8 mouse cellular contexts compared by ENCODE assay signal in the genomic region with DNA sequence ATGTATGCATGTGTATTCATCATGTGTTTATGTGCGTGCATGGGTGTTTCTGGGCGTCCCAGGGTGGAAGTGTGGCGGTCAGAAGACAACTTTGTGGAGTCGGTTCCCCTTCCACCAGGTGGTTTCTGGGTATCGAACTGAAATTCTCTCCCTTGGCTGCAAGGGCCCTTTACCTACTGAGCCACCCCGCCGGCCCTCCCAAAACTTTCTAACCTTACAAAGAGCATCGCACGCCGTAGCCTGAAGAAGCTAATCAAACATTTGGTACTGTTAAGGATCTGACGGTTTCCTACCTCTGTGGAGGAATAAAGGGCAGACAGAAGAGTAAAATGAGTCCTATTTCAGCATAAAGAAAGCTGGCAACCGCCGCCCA. TPM values are rescaled to one million over a fixed set of nuclear protein-coding genes. Genes with fewer than 3 reads are reported as not detected.
DNase-seq lines count a peak whose midpoint lies in the region; ATAC-seq and TF ChIP-seq lines count a peak whose summit lies in the region.

No protein-coding gene starts in this region.

- H3K4me3 ChIP-seq in heart, postnatal 0 days (ENCODE audit: low read depth, low read length): peak overlapping the region; percentile 67
- H3K4me3 ChIP-seq in liver, embryonic 12.5 days: peak overlapping the region; percentile 76
- H3K4me3 ChIP-seq in neural tube, embryonic 13.5 days: peak overlapping the region; percentile 60

- H3K9ac ChIP-seq in heart, postnatal 0 days (replicated peaks; ENCODE audit: low read depth, low read length): peak overlapping the region; percentile 83
- H3K9ac ChIP-seq in liver, embryonic 12.5 days: peak overlapping the region; percentile 85
- peak overlapping the region; percentile 82 for H3K9ac ChIP-seq in neural tube, embryonic 13.5 days

- peaks cover 5% of the 10 kb centered on the region; the same call in 1 of the 2 replicates for H3K36me3 ChIP-seq in heart, postnatal 0 days (replicated peaks; ENCODE audit: control insufficient read depth, insufficient read depth, low read length)
- H3K36me3 ChIP-seq in liver, embryonic 12.5 days: 0 out of 2 replicates have a peak, but pooled peaks cover 5% of the 10 kb centered on the region
- no peaks in the 10 kb centered on the region for H3K36me3 ChIP-seq in neural tube, embryonic 13.5 days

- no peak for TF ChIP-seq EP300 in heart, postnatal 0 days (IDR thresholded peaks at IDR 0.05; ENCODE audit: low read depth)

- no peak for TF ChIP-seq CTCF in heart, postnatal 0 days (IDR thresholded peaks at IDR 0.05; ENCODE audit: low read depth)

- no peaks in the 10 kb centered on the region for H3K27me3 ChIP-seq in heart, postnatal 0 days (ENCODE audit: control insufficient read depth, insufficient read depth, low read length)
- no peaks in the 10 kb centered on the region for H3K27me3 ChIP-seq in liver, embryonic 12.5 days (replicated peaks)
- no peaks in the 10 kb centered on the region for H3K27me3 ChIP-seq in neural tube, embryonic 13.5 days

- peak; percentile 28; the same call in 1 of the 2 replicates for ATAC-seq in heart, postnatal 0 days (ENCODE audit: insufficient read depth, low read depth)
- peak; percentile 69 for ATAC-seq in liver, embryonic 12.5 days
- peak; percentile 68 for ATAC-seq in neural tube, embryonic 13.5 days (ENCODE audit: low read depth)

- peaks cover 9% of the 10 kb centered on the region; the same call in 1 of the 2 replicates for H3K4me1 ChIP-seq in heart, postnatal 0 days (ENCODE audit: control insufficient read depth, insufficient read depth)
- H3K4me1 ChIP-seq in liver, embryonic 12.5 days: peaks cover 19% of the 10 kb centered on the region
- peaks cover 8% of the 10 kb centered on the region; the same call in 1 of the 2 replicates for H3K4me1 ChIP-seq in neural tube, embryonic 13.5 days (replicated peaks)

- no peaks in the 10 kb centered on the region for H3K9me3 ChIP-seq in heart, postnatal 0 days (replicated peaks; ENCODE audit: control insufficient read depth, low read length)
- no peaks in the 10 kb centered on the region for H3K9me3 ChIP-seq in liver, embryonic 12.5 days (replicated peaks)
- H3K9me3 ChIP-seq in neural tube, embryonic 13.5 days: no peaks in the 10 kb centered on the region

- H3K27ac ChIP-seq in heart, postnatal 0 days (ENCODE audit: low read depth): peak overlapping the region; percentile 84
- peak overlapping the region; percentile 75 for H3K27ac ChIP-seq in liver, embryonic 12.5 days
- peak overlapping the region; percentile 67 for H3K27ac ChIP-seq in neural tube, embryonic 13.5 days (replicated peaks)

- 4% methylated on average over 13 of the region's 13 CpGs for WGBS in heart, postnatal 0 days
- WGBS in liver, embryonic 12.5 days (ENCODE audit: insufficient replicate concordance): 2% methylated on average over 13 of the region's 13 CpGs
- 14% methylated on average over 13 of the region's 13 CpGs for WGBS in neural tube, embryonic 13.5 days

- peak overlapping the region; percentile 79 for H3K4me2 ChIP-seq in heart, postnatal 0 days (ENCODE audit: low read depth, low read length)
- H3K4me2 ChIP-seq in liver, embryonic 12.5 days: peak overlapping the region; percentile 95
- peak overlapping the region; percentile 77 for H3K4me2 ChIP-seq in neural tube, embryonic 13.5 days

- peak; percentile 14 to 17 for DNase-seq in adrenal gland, postnatal 36 days
- DNase-seq in adrenal gland, adult 2 months: no peak
- peak; percentile 75 for DNase-seq in A20 (ENCODE audit: low read depth, low spot score)
- peak; percentile 22 for DNase-seq in embryo, embryonic 11.5 days (ENCODE audit: low read depth, low spot score)
- peak; percentile 15 for DNase-seq in heart, postnatal 0 days (ENCODE audit: low spot score)
- no peak for DNase-seq in right cerebral cortex, postnatal 4 days

RNA-seq across cellular contexts. Expression of gene Bcap29, which starts 0.5 kb away (rescaled TPM):
- total RNA-seq in adrenal gland, postnatal 36 days (2021): 10 to 100 TPM; 17.9 to 27.4 TPM
- 10 to 100 TPM; 20.3 to 27.5 TPM for total RNA-seq in adrenal gland, adult 2 months (2021)
- polyA plus RNA-seq in adrenal gland, adult 2 months (2012; rRNA removed): 0.60 and 0.77 TPM in 2 replicates
- total RNA-seq in heart, postnatal 0 days (2014; rRNA removed; ENCODE audit: low replicate concordance): 10.4 and 68.3 TPM in 2 replicates
- polyA plus RNA-seq in heart, postnatal 0 days (2015; fragmentation: Nextera tagmentation; extraction: Ambion mirVana): 52.8 and 54.7 TPM in 2 replicates
- polyA plus RNA-seq in liver, embryonic 12.5 days (2016; fragmentation: Nextera tagmentation; extraction: Ambion mirVana): 41.9 and 42.5 TPM in 2 replicates
- 31.9 and 32.8 TPM in 2 replicates for polyA plus RNA-seq in neural tube, embryonic 13.5 days (2015; fragmentation: Nextera tagmentation; extraction: Ambion mirVana)

RNA-seq across cellular contexts. Expression of gene Dus4l, which starts 20.7 kb away (rescaled TPM):
- 1 to 10 TPM; 7.3 to 9.2 TPM for total RNA-seq in adrenal gland, postnatal 36 days (2021)
- 1 to 10 TPM; 4.6 to 7.0 TPM for total RNA-seq in adrenal gland, adult 2 months (2021)
- polyA plus RNA-seq in adrenal gland, adult 2 months (2012; rRNA removed): 0.45 and 0.97 TPM in 2 replicates
- 2.2 and 3.2 TPM in 2 replicates for total RNA-seq in heart, postnatal 0 days (2014; rRNA removed; ENCODE audit: low replicate concordance)
- polyA plus RNA-seq in heart, postnatal 0 days (2015; fragmentation: Nextera tagmentation; extraction: Ambion mirVana): 7.6 and 7.7 TPM in 2 replicates
- polyA plus RNA-seq in liver, embryonic 12.5 days (2016; fragmentation: Nextera tagmentation; extraction: Ambion mirVana): 6.1 and 6.7 TPM in 2 replicates
- 3.4 and 7.6 TPM in 2 replicates for polyA plus RNA-seq in neural tube, embryonic 13.5 days (2015; fragmentation: Nextera tagmentation; extraction: Ambion mirVana)

RNA-seq across cellular contexts. Expression of gene Cog5, which starts 20.7 kb away (rescaled TPM):
- 10 to 100 TPM; 35.5 to 44.6 TPM for total RNA-seq in adrenal gland, postnatal 36 days (2021)
- 10 to 100 TPM; 38.7 to 40.0 TPM for total RNA-seq in adrenal gland, adult 2 months (2021)
- 6.1 and 7.7 TPM in 2 replicates for polyA plus RNA-seq in adrenal gland, adult 2 months (2012; rRNA removed)
- total RNA-seq in heart, postnatal 0 days (2014; rRNA removed; ENCODE audit: low replicate concordance): 58.4 and 79.4 TPM in 2 replicates
- 19.7 and 22.4 TPM in 2 replicates for polyA plus RNA-seq in heart, postnatal 0 days (2015; fragmentation: Nextera tagmentation; extraction: Ambion mirVana)
- 12.7 and 13.3 TPM in 2 replicates for polyA plus RNA-seq in liver, embryonic 12.5 days (2016; fragmentation: Nextera tagmentation; extraction: Ambion mirVana)
- polyA plus RNA-seq in neural tube, embryonic 13.5 days (2015; fragmentation: Nextera tagmentation; extraction: Ambion mirVana): 33.1 and 35.5 TPM in 2 replicates

Comparison
In these comparisons a context has a peak if more than half of its experiments do, and no peak if none do; other contexts are left out.
1. DNase-seq: peak in adrenal gland, postnatal 36 days (2 of 2), A20 (single experiment), embryo, embryonic 11.5 days (single experiment) and heart, postnatal 0 days (single experiment); none in adrenal gland, adult 2 months (single experiment) and right cerebral cortex, postnatal 4 days (single experiment).
2. RNA of gene Bcap29, which starts 0.5 kb away (polyA plus RNA-seq): 52.8 to 54.7 TPM in heart, postnatal 0 days, 41.9 to 42.5 TPM in liver, embryonic 12.5 days and 31.9 to 32.8 TPM in neural tube, embryonic 13.5 days; 0.60 to 0.77 TPM in adrenal gland, adult 2 months; every median in the first group is over 10 times any median in the second.
3. Peak in every context shown above with its lines, with median percentiles within 50 percentile points of each other: ATAC-seq, H3K27ac ChIP-seq, H3K4me2 ChIP-seq, H3K4me3 ChIP-seq and H3K9ac ChIP-seq.